Mouse (Mus musculus): Measurements from ENCODE around the gene Gstt3. TPM values are rescaled to one million over a fixed set of nuclear protein-coding genes. Genes with fewer than 3 reads are reported as not detected.

Gene Gstt3
- polyA plus RNA-seq, 1 experiment from 2014 or later, result 43.4 TPM

DNA sequence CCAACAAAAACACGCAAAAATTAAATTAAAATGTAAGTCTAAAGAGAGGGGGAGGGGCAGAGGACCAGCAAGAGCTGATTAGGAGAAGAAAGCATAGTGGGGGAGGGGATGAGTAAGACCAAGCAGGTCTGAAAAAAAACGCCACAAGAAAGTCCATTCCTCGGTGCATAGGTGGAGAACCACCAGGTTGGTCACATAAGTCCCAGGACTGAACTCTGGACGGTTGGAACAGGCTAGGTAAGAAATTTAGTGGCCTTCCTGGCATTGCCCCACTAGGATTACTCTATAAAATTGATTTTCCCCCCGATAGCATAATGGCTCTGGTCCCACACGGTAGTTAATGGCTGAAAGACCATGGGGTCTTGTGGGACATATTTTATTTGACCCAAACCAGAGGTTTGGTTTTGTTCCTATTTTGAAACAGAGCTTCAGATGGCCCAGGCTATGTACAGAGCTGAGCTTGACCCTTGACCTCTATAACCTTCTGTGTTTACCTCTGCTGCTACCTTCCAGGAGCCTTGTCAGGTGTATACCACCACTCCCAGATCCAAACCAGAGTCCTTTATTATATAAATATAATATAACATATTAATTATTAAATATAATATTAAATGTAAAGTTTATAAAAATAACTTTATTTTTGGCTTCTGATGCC, 8.0 kb upstream of the Gstt3 start:
- no peak overlapping the region for H3K4me2 ChIP-seq (replicated peaks; ENCODE audit: low read depth, low read length)
- no peak overlapping the region for H3K27ac ChIP-seq (ENCODE audit: low read depth, low read length)
- H3K4me3 ChIP-seq (ENCODE audit: low read length), result no peak overlapping the region
- no peaks in the 10 kb centered on the region for H3K36me3 ChIP-seq (ENCODE audit: control insufficient read depth, insufficient read depth, low read length)
- H3K27me3 ChIP-seq (ENCODE audit: control insufficient read depth, insufficient read depth, low read length), result no peaks in the 10 kb centered on the region
- WGBS, result 90% methylated on average over 6 of the region's 6 CpGs
- no peak overlapping the region for H3K9ac ChIP-seq (ENCODE audit: low read depth, low read length)
- H3K9me3 ChIP-seq (ENCODE audit: control insufficient read depth, low read length), result no peaks in the 10 kb centered on the region
- H3K4me1 ChIP-seq (ENCODE audit: control insufficient read depth, insufficient read depth, low read length), result no peaks in the 10 kb centered on the region
- ATAC-seq (ENCODE audit: low FRiP score, low TSS enrichment), result no peak

DNA sequence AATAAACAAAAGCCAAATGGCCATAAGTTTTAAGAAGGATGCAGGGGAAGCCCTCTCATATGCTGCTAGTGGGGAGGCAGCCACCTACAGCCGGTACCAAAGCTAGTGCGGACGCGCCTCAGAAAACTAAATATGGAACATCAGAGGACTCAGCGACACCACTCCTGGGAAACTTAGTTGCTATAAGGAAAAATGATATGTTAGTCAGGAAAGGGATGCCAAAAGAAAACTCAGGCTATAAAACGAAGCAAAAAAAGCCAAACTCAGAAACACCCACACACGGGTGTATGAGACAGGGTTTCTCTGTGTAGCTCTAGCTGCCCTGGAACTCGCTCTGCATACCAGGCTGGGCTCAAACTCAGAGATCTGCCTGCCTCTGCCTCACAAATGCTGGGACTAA, 7.1 kb upstream of the Gstt3 start:
- Histone ChIP-seq H3K9ac (ENCODE audit: low read depth, low read length) (no peak overlapping the region), H3K27me3 (ENCODE audit: control insufficient read depth, insufficient read depth, low read length) (no peaks in the 10 kb centered on the region), H3K4me3 (ENCODE audit: low read length) (no peak overlapping the region), H3K4me2 (replicated peaks; ENCODE audit: low read depth, low read length) (no peak overlapping the region), H3K36me3 (ENCODE audit: control insufficient read depth, insufficient read depth, low read length) (no peaks in the 10 kb centered on the region), H3K9me3 (ENCODE audit: control insufficient read depth, low read length) (no peaks in the 10 kb centered on the region), H3K4me1 (ENCODE audit: control insufficient read depth, insufficient read depth, low read length) (no peaks in the 10 kb centered on the region), H3K27ac (ENCODE audit: low read depth, low read length) (no peak overlapping the region)
- WGBS, result 85% methylated on average over 8 of the region's 8 CpGs
- no peak for ATAC-seq (ENCODE audit: low FRiP score, low TSS enrichment)

DNA sequence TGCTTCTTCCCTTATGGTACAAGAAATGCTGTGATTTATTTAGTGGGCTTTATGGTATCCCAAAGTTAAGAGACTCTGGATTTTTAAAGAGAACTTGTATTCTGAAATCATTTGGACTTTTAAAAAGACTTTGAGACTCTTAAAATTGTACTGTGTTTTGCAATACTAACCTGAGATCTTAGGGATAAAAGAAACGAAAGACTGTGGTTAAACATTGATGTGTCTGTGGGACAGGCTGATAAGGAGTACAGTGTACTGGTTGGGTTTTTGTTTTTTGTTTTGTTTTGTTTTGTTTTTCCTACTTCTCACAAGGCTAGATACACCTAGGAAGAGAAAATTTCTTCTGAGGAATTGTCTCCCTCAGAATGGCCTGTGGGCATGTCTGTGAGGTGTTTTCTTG, 4.2 kb upstream of the Gstt3 start:
- Histone ChIP-seq H3K9ac (ENCODE audit: low read depth, low read length) (no peak overlapping the region), H3K27ac (ENCODE audit: low read depth, low read length) (no peak overlapping the region), H3K36me3 (ENCODE audit: control insufficient read depth, insufficient read depth, low read length) (no peaks in the 10 kb centered on the region), H3K4me2 (replicated peaks; ENCODE audit: low read depth, low read length) (no peak overlapping the region), H3K4me3 (ENCODE audit: low read length) (no peak overlapping the region), H3K4me1 (ENCODE audit: control insufficient read depth, insufficient read depth, low read length) (no peaks in the 10 kb centered on the region; the same call in 1 of the 2 replicates), H3K27me3 (ENCODE audit: control insufficient read depth, insufficient read depth, low read length) (no peaks in the 10 kb centered on the region), H3K9me3 (ENCODE audit: control insufficient read depth, low read length) (no peaks in the 10 kb centered on the region)
- 64% methylated on average over 1 of the region's 1 CpGs for WGBS
- no peak for ATAC-seq (ENCODE audit: low FRiP score, low TSS enrichment)

DNA sequence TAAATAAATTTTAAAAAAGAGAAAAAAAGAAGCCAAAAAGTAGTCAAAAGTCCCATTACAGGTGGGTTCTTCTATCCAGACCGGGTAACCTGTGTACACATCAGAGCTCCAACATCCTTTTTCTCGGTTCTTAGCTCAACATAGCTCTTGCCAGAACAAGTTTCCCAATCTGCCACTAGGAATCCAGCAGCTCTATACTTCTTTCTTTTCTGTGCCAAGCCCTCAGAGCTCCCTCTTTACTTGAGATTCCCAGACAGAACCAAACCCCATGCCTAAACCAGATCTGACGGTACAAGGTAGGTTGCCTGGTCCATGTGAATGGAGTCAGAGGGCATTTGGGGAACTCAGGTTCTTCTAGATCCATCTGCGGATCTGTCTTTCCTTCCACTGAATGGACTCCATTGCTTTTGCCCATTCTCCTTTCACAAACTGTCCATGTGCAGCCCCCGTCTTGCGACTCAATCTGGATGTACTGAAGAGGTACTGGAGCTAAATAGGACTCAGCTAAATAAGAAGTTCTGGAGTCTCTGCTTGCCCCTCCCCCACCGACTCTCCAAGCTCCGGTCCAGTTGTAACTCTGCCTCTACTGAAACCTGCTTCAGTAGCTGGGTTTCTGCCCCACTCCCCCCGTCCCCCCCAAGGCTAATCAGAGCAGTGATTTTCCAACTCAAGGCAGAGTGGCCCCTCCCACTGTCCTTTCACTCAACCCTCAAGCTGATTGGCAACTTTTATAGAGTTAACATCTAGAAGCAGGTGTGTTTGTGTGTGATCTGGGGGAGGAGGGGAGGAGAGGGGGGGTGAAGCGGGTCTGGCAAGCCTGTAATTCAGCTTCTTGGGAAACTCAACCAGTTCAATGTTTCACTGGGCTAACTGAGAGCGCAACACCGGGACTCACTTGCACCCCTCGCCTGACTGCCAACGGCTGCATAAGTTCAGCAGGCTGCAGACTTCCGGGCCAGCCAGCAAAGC, 1.7 kb downstream of the Gstt3 start:
- H3K9me3 ChIP-seq (ENCODE audit: control insufficient read depth, low read length), result no peaks in the 10 kb centered on the region
- H3K9ac ChIP-seq (ENCODE audit: low read depth, low read length), result no peak overlapping the region
- peak overlapping the region; percentile 54 for H3K4me3 ChIP-seq (ENCODE audit: low read length)
- H3K27me3 ChIP-seq (ENCODE audit: control insufficient read depth, insufficient read depth, low read length), result no peaks in the 10 kb centered on the region
- 32% methylated on average over 15 of the region's 15 CpGs for WGBS
- peak overlapping the region; percentile 59; the same call in 1 of the 2 replicates for H3K27ac ChIP-seq (ENCODE audit: low read depth, low read length)
- no peaks in the 10 kb centered on the region for H3K36me3 ChIP-seq (ENCODE audit: control insufficient read depth, insufficient read depth, low read length)
- peak overlapping the region; percentile 92 for H3K4me2 ChIP-seq (replicated peaks; ENCODE audit: low read depth, low read length)
- H3K4me1 ChIP-seq (ENCODE audit: control insufficient read depth, insufficient read depth, low read length), result no peaks in the 10 kb centered on the region; the same call in 1 of the 2 replicates
- peak; percentile 59 for ATAC-seq (ENCODE audit: low FRiP score, low TSS enrichment)

DNA sequence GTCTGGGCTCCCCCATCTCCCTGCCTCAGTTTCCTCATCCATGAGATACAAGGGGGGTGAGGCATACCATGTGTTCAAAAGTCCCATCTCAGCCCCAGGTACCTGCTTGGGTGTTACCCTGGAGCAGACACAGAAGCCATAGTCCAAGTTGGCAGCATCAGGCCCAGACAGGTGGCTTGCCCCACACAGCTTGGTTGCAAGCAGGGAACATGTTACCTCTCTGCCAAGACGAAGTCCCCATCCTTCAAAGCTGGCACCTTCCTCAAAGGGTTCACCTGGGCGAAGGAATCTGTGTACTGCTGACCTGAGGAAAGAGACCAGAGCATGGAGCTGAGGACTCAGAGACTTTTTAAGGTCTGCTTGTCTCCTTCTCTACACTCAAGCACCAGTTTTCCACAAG, 3.3 kb downstream of the Gstt3 start:
- Histone ChIP-seq H3K27me3 (ENCODE audit: control insufficient read depth, insufficient read depth, low read length) (no peaks in the 10 kb centered on the region), H3K9ac (ENCODE audit: low read depth, low read length) (no peak overlapping the region), H3K36me3 (ENCODE audit: control insufficient read depth, insufficient read depth, low read length) (no peaks in the 10 kb centered on the region), H3K4me2 (replicated peaks; ENCODE audit: low read depth, low read length) (no peak overlapping the region), H3K4me1 (ENCODE audit: control insufficient read depth, insufficient read depth, low read length) (no peaks in the 10 kb centered on the region; the same call in 1 of the 2 replicates), H3K9me3 (ENCODE audit: control insufficient read depth, low read length) (no peaks in the 10 kb centered on the region), H3K4me3 (ENCODE audit: low read length) (no peak overlapping the region), H3K27ac (ENCODE audit: low read depth, low read length) (no peak overlapping the region)
- ATAC-seq (ENCODE audit: low FRiP score, low TSS enrichment), result no peak
- 82% methylated on average over 2 of the region's 2 CpGs for WGBS

DNA sequence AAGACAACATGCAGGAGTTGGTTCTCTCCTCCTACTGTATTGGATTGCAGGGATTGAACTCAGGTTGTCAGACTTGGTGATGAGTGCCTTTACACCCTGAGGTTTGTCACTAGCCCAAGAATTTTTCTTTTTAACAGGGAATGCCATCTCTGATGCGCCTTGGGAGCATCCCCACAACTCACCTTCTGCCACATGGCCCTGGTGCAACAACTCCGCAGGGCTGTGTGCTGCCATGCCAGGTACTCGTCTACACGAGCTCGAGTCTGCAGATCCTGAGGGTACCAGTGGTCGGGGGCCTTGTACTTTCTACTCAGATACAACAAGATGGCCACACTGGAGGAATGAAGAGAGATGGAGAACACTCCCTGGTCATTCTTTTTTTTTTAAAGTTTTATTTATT, 4.7 kb downstream of the Gstt3 start:
- Histone ChIP-seq H3K4me3 (ENCODE audit: low read length) (no peak overlapping the region), H3K27me3 (ENCODE audit: control insufficient read depth, insufficient read depth, low read length) (no peaks in the 10 kb centered on the region), H3K9ac (ENCODE audit: low read depth, low read length) (no peak overlapping the region), H3K4me1 (ENCODE audit: control insufficient read depth, insufficient read depth, low read length) (peaks cover 5% of the 10 kb centered on the region; the same call in 1 of the 2 replicates), H3K36me3 (ENCODE audit: control insufficient read depth, insufficient read depth, low read length) (no peaks in the 10 kb centered on the region), H3K9me3 (ENCODE audit: control insufficient read depth, low read length) (no peaks in the 10 kb centered on the region), H3K27ac (ENCODE audit: low read depth, low read length) (no peak overlapping the region), H3K4me2 (replicated peaks; ENCODE audit: low read depth, low read length) (no peak overlapping the region)
- no peak for ATAC-seq (ENCODE audit: low FRiP score, low TSS enrichment)
- WGBS, result 90% methylated on average over 6 of the region's 6 CpGs

DNA sequence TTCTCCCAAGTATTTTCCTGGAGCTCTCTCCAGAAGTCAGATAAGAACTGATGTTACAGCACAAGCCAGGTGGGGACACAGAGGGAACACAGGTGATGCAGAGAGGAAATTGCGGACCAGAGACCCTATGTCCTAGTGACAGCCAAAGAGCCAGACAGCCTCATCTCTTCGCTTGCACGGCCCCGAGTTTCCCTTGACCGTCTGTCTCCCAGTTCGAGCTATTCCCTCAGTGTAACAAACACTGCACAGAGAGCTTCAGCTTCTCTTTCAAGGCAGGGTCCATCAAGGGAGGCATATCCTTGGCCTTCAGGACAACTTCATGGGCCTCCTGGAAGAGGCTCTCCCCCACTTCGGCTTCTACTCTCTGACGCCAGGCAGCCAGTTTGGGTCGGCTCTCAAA, 6.6 kb downstream of the Gstt3 start:
- Histone ChIP-seq H3K9me3 (ENCODE audit: control insufficient read depth, low read length) (no peaks in the 10 kb centered on the region), H3K4me2 (replicated peaks; ENCODE audit: low read depth, low read length) (no peak overlapping the region), H3K4me3 (ENCODE audit: low read length) (no peak overlapping the region), H3K9ac (ENCODE audit: low read depth, low read length) (no peak overlapping the region), H3K27ac (ENCODE audit: low read depth, low read length) (no peak overlapping the region), H3K36me3 (ENCODE audit: control insufficient read depth, insufficient read depth, low read length) (no peaks in the 10 kb centered on the region), H3K4me1 (ENCODE audit: control insufficient read depth, insufficient read depth, low read length) (0 out of 2 replicates have a peak, but pooled peaks cover 5% of the 10 kb centered on the region), H3K27me3 (ENCODE audit: control insufficient read depth, insufficient read depth, low read length) (no peaks in the 10 kb centered on the region)
- 90% methylated on average over 9 of the region's 9 CpGs for WGBS
- no peak for ATAC-seq (ENCODE audit: low FRiP score, low TSS enrichment)

DNA sequence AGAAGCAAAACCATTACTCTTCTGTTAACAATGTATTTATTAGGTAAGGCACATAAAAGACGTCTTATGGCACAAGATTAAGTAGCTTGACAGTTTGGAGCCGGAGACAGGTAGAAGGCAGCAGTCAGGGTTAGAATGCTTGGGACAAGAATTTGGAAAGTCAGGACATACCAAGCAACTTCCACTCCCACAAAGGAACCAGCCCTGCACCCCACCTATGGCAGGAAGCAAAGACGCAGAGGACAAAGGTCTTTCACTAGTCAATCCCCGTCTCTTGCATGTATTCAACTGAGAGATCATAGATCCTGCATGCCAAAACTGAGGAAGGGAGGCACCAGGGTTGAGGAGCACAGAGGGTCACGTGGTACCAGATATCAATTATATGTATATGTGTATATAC, 7.1 kb downstream of the Gstt3 start:
- Histone ChIP-seq H3K9me3 (ENCODE audit: control insufficient read depth, low read length) (no peaks in the 10 kb centered on the region), H3K9ac (ENCODE audit: low read depth, low read length) (no peak overlapping the region), H3K4me1 (ENCODE audit: control insufficient read depth, insufficient read depth, low read length) (0 out of 2 replicates have a peak, but pooled peaks cover 5% of the 10 kb centered on the region), H3K4me2 (replicated peaks; ENCODE audit: low read depth, low read length) (no peak overlapping the region), H3K27ac (ENCODE audit: low read depth, low read length) (no peak overlapping the region), H3K27me3 (ENCODE audit: control insufficient read depth, insufficient read depth, low read length) (no peaks in the 10 kb centered on the region), H3K4me3 (ENCODE audit: low read length) (no peak overlapping the region), H3K36me3 (ENCODE audit: control insufficient read depth, insufficient read depth, low read length) (no peaks in the 10 kb centered on the region)
- whole genome bisulfite sequencing, result 88% methylated on average over 5 of the region's 5 CpGs
- ATAC-seq (ENCODE audit: low FRiP score, low TSS enrichment), result no peak

Data from kidney, embryonic 14.5 days (tissue).